Mouse (Mus musculus) kidney, adult 11 months (tissue): ENCODE results near the gene Gopc.
"Not testable (repeated sequence)": the region's sequence is repeated elsewhere in the genome, so short reads cannot be mapped to it uniquely, and the experiment has no call there.

Source experiments
- DNase-seq: peaks from one replicate; pipeline ENCODE4 v3.0.0; 2022

Gopc gene

DNA sequence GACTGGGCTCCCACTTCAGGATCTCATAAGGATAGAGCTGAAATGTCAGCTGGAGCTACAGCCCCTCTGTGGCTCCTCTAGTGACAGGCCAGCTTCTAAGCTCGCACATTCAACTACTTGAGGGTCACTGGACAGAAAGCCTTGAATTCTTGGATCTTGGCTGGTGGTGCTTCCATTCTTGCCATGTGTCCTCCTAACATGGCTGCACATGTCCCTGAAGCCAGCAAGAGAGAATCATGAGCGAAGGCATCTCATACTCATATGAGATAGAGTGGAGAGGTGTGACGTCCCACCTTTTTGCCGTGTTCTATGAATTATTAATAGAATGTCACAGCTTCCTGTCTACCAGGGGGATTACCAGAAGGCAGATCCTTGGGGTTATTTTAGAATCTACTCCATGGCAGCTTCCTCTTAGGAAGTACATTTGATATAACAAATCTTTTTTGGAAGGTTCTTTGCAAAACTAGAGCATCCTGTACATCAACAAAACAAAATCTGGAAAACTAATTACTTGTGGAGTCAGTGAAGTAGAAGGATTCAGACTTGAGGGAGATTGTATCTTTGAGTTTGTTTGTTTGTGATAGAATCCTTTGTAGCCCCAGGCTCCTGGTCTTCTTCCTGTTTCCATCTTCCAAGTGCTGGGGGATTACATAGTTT, 87.9 kb downstream of the Gopc start:
- DNase-seq, result no peak

- DNase-seq, result not testable (repeated sequence)
Observed at GRCm38 (mm10) chr10:52292391-52292790, 89.5 kb downstream of the Gopc start.

- no peak for DNase-seq
Observed at GRCm38 (mm10) chr10:52289261-52289660, 92.7 kb downstream of the Gopc start.

- DNase-seq, result no peak
Observed at GRCm38 (mm10) chr10:52287852-52288533, 93.9 kb downstream of the Gopc start.
